Mouse (Mus musculus) ES-E14 (cell line): ENCODE results near the gene Shld1. TPM values are rescaled to one million over a fixed set of nuclear protein-coding genes. Genes with fewer than 3 reads are reported as not detected.

Experiments
- DNase-seq: peaks from one replicate; pipeline ENCODE4 v3.0.0-alpha.2; 2013; ENCODE audit warnings: low read depth, low spot score
- H3K27ac ChIP-seq: 2 replicates; pipeline ENCODE4 v1.5.1; 2012; ENCODE audit warnings: low read depth, mild to moderate bottlenecking, low read length, moderate library complexity, mixed read lengths; ENCODE audit not compliant: poor library complexity, insufficient read depth, severe bottlenecking
- H3K36me3 ChIP-seq: 2 replicates; pipeline ENCODE4 v1.6.1; 2012; ENCODE audit warnings: mild to moderate bottlenecking, low read length, moderate library complexity, mixed read lengths; ENCODE audit not compliant: control insufficient read depth, poor library complexity, insufficient read depth, severe bottlenecking
- H3K4me1 ChIP-seq, 2 experiments: fragments of 150-350 bp in 1 of 2; sonication (generic) in 1 of 2; 2 replicates each; pipeline ENCODE4 v1.6.1; 2012; ENCODE audit warnings: low read length in 2 of 2, mild to moderate bottlenecking in 1 of 2, mixed read lengths in 1 of 2; ENCODE audit not compliant: control insufficient read depth in 2 of 2, insufficient read depth in 2 of 2, poor library complexity in 1 of 2
- H3K4me3 ChIP-seq, 2 experiments: fragments of 150-350 bp in 1 of 2; sonication (generic) in 1 of 2; 2 replicates each; pipeline ENCODE4 v1.5.1; 2012; ENCODE audit warnings: low read length in 2 of 2, low read depth in 1 of 2, mild to moderate bottlenecking in 1 of 2, mixed read lengths in 1 of 2; ENCODE audit not compliant: insufficient read depth in 1 of 2, poor library complexity in 1 of 2, severe bottlenecking in 1 of 2
- H3K9ac ChIP-seq: 2 replicates; pipeline ENCODE4 v1.6.1; 2012; ENCODE audit warnings: low read depth, mild to moderate bottlenecking, low read length, mixed read lengths; ENCODE audit not compliant: poor library complexity, insufficient read depth, severe bottlenecking
- H3K9me3 ChIP-seq: fragments of 150-350 bp; sonication (generic); 2 replicates; pipeline ENCODE4 v1.6.1; 2012; ENCODE audit warnings: low read depth, mild to moderate bottlenecking, low read length; ENCODE audit not compliant: control insufficient read depth, insufficient read depth
- CHD2 ChIP-seq: IDR thresholded peaks from 2 replicates; pipeline ENCODE4 v1.6.1; 2014; ENCODE audit warnings: mild to moderate bottlenecking, low read depth, low read length, inconsistent platforms
- HCFC1 ChIP-seq: IDR thresholded peaks from 2 replicates; pipeline ENCODE4 v1.6.1; 2012; ENCODE audit warnings: low read length, inconsistent platforms, borderline replicate concordance; ENCODE audit not compliant: insufficient read depth
- MAFK ChIP-seq: IDR thresholded peaks from 2 replicates; pipeline ENCODE4 v1.6.1; 2014; ENCODE audit warnings: mild to moderate bottlenecking, low read depth, low read length, inconsistent platforms; ENCODE audit not compliant: insufficient read depth
- ZC3H11A ChIP-seq: IDR thresholded peaks from 2 replicates; pipeline ENCODE4 v1.6.1; 2012; ENCODE audit warnings: low read depth, mild to moderate bottlenecking, inconsistent platforms, low read length, borderline replicate concordance
- ZNF384 ChIP-seq: IDR thresholded peaks from 2 replicates; pipeline ENCODE4 v1.6.1; 2012; ENCODE audit warnings: low read depth, low read length, inconsistent platforms
- in situ Hi-C, 2 experiments: fragments of 600-800 bp; cut with MboI; formaldehyde crosslinking; loops; one replicate each; pipeline ENCODE4 v1.15.1; 2025; ENCODE audit warnings: low sequenced_read_pairs in 2 of 2, inconsistent platforms in 1 of 2; ENCODE audit not compliant: unreplicated experiment in 2 of 2
- total RNA-seq: library from RNA; depleted of rRNA; stranded (reverse); fragments of 300-350 nt; gene quantifications from 2 replicates; pipeline ENCODE4 v1.2.3, GENCODE M21; 2012

Shld1 gene
- total RNA-seq, 1 experiment: 9.2 TPM

DNA sequence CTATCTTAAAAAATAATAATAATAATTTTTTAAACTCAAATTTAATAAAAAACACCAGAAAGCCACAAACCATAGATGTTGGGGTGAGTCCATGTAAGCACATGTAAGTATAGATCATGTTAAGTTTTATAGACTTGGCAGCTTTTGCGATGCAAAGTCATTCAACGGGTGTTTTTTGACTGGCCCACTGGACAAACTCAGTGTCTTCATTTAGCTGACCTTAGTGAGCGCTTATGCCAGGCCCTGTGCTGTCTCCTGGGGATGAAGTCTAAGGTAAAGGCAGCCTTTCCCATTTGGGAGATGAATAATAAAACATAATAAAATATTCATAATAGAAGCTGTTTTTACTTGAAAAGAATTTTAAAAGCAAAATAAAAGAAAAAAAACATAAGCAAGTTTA lies 28.2 kb downstream of the Shld1 start:
- in situ Hi-C loops: no loop called here

DNA sequence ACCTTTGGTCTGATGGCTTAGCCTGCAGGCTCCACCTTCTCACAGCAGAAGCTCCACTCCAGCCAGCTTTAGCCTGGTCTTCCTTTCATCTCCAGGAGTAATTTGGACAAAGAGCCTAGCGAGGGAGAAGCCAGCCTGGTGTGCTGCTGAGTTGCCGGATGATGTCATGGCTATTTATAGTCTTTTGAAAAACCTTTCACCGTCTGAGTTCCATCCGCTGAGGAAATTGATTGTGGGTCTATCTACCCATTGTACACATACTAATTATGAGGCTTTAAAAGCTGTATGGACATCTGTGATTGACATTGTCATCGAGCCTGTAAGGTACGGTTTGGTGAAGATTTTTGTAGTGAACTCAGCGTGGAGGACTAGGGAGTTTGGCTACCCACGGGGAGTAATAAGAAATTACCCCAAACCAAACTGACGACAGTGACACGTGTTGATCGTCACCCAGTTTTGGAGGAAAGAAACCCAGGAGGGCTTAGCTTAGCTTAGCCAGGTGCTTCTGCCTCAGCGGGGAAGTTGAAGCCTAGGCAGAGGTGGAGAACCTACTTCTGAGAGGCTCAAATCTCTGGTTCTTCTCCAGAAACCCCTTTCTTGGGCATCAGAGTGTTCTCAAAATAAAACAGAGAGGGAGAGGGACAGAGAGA lies 28.8 kb downstream of the Shld1 start:
- Histone ChIP-seq H3K36me3 (no peaks in the 10 kb centered on the region), H3K27ac (no peak overlapping the region), H3K9me3 (no peaks in the 10 kb centered on the region), H3K4me1 (peaks cover 0 to 4% of the 10 kb centered on the region in 2 experiments; a peak in 2 of 4 replicates), H3K4me3 (no peak overlapping the region), H3K9ac (no peak overlapping the region)
- in situ Hi-C loops: no loop called here
- no peak for DNase-seq
- TF ChIP-seq ZNF384: no peak
- TF ChIP-seq CHD2: no peak
- TF ChIP-seq MAFK: no peak
- TF ChIP-seq HCFC1: no peak
- no peak for TF ChIP-seq ZC3H11A

More for the DNA sequence above, 28.2 kb downstream of the Shld1 start:
- DNase-seq: no peak
- no peak overlapping the region for H3K27ac ChIP-seq
- no peak overlapping the region for H3K9ac ChIP-seq
- H3K4me3 ChIP-seq: no peak overlapping the region
- TF ChIP-seq ZNF384 (no peak), HCFC1 (no peak), MAFK (no peak), CHD2 (no peak), ZC3H11A (no peak)
- peaks cover 0 to 4% of the 10 kb centered on the region in 2 experiments; a peak in 2 of 4 replicates for H3K4me1 ChIP-seq
- H3K9me3 ChIP-seq: no peaks in the 10 kb centered on the region
- no peaks in the 10 kb centered on the region for H3K36me3 ChIP-seq

DNA sequence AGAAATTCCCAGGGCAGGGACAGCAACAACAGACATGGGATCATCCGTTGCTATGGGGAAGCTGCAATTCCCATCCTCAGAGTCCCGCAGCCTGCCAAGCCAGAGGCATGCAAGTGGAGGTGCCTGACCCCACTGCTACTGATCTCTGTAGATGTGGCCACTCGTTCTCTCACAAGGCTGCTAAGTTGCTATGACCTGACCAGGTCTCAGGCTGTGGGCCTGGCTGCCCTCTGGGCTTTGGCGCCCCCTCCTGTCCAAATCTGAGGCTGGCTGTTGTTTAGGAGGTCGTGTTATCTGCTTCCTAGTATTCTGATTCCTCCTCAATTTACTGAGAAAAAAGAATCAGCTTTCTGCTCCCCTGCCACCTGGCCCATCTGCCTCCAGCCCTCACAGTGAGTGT lies 29.4 kb downstream of the Shld1 start:
- Histone ChIP-seq H3K9ac (no peak overlapping the region), H3K4me3 (no peak overlapping the region), H3K9me3 (no peaks in the 10 kb centered on the region), H3K27ac (no peak overlapping the region), H3K36me3 (no peaks in the 10 kb centered on the region), H3K4me1 (peaks cover 0 to 4% of the 10 kb centered on the region in 2 experiments; a peak in 2 of 4 replicates)
- TF ChIP-seq ZC3H11A (peak; percentile 76; the same call in 1 of the 2 replicates), ZNF384 (no peak), MAFK (no peak), CHD2 (no peak), HCFC1 (no peak)
- in situ Hi-C loops: no loop called here
- DNase-seq: no peak

GRCm38 (mm10) chr2:132716901-132717536 lies 30.3 kb downstream of the Shld1 start:
- Histone ChIP-seq H3K4me3 (no peak overlapping the region), H3K4me1 (peaks cover 0 to 4% of the 10 kb centered on the region in 2 experiments; a peak in 2 of 4 replicates), H3K9me3 (no peaks in the 10 kb centered on the region), H3K9ac (no peak overlapping the region), H3K36me3 (no peaks in the 10 kb centered on the region), H3K27ac (no peak overlapping the region)
- no peak for DNase-seq
- in situ Hi-C loops: no loop called here
- TF ChIP-seq ZNF384: no peak
- TF ChIP-seq MAFK: no peak
- no peak for TF ChIP-seq HCFC1
- no peak for TF ChIP-seq ZC3H11A
- no peak for TF ChIP-seq CHD2
